Mouse (Mus musculus): ENCODE measurements around the gene Cdnf. TPM values are rescaled to one million over a fixed set of nuclear protein-coding genes. Genes with fewer than 3 reads are reported as not detected.
A peak's percentile ranks its signal among the peaks of the same experiment; 100 is the strongest.

Cdnf gene
- polyA plus RNA-seq, 1 experiment: 0.79 TPM

- Histone ChIP-seq H3K27me3 (ENCODE audit: control insufficient read depth, insufficient read depth, low read length, poor library complexity, severe bottlenecking) (no peaks in the 10 kb centered on the region), H3K4me3 (ENCODE audit: low read depth, low read length) (no peak overlapping the region), H3K9me3 (replicated peaks; ENCODE audit: control insufficient read depth, insufficient read depth, low read length, poor library complexity, severe bottlenecking) (peaks cover 27% of the 10 kb centered on the region), H3K9ac (ENCODE audit: low read depth, poor library complexity, severe bottlenecking) (no peak overlapping the region), H3K36me3 (ENCODE audit: control insufficient read depth, insufficient read depth, low read length, poor library complexity, severe bottlenecking) (peaks cover 41% of the 10 kb centered on the region), H3K27ac (ENCODE audit: insufficient read depth, low read length) (no peak overlapping the region), H3K4me1 (ENCODE audit: control insufficient read depth, insufficient read depth, low read length) (no peaks in the 10 kb centered on the region)
- no peak for TF ChIP-seq CTCF (IDR thresholded peaks at IDR 0.05; ENCODE audit: low read depth, low read length)
- TF ChIP-seq POLR2A (IDR thresholded peaks at IDR 0.05; ENCODE audit: insufficient read depth, low read length): no peak
- TF ChIP-seq EP300 (IDR thresholded peaks at IDR 0.05; ENCODE audit: insufficient read depth, low read depth, low read length): no peak
Measured at GRCm38 (mm10) chr2:3489816-3490215, 23.0 kb upstream of the Cdnf start.

GRCm38 (mm10) chr2:3493833-3494409, 18.9 kb upstream of the Cdnf start:
- H3K36me3 ChIP-seq (ENCODE audit: control insufficient read depth, insufficient read depth, low read length, poor library complexity, severe bottlenecking): peaks cover 67% of the 10 kb centered on the region
- TF ChIP-seq CTCF (IDR thresholded peaks at IDR 0.05; ENCODE audit: low read depth, low read length) (no peak), EP300 (IDR thresholded peaks at IDR 0.05; ENCODE audit: insufficient read depth, low read depth, low read length) (no peak), POLR2A (IDR thresholded peaks at IDR 0.05; ENCODE audit: insufficient read depth, low read length) (no peak)

GRCm38 (mm10) chr2:3499543-3499942, 13.3 kb upstream of the Cdnf start:
- Histone ChIP-seq H3K36me3 (ENCODE audit: control insufficient read depth, insufficient read depth, low read length, poor library complexity, severe bottlenecking) (peaks cover 55% of the 10 kb centered on the region), H3K9ac (ENCODE audit: low read depth, poor library complexity, severe bottlenecking) (no peak overlapping the region), H3K9me3 (replicated peaks; ENCODE audit: control insufficient read depth, insufficient read depth, low read length, poor library complexity, severe bottlenecking) (no peaks in the 10 kb centered on the region), H3K27ac (ENCODE audit: insufficient read depth, low read length) (no peak overlapping the region), H3K4me1 (ENCODE audit: control insufficient read depth, insufficient read depth, low read length) (no peaks in the 10 kb centered on the region), H3K4me3 (ENCODE audit: low read depth, low read length) (no peak overlapping the region), H3K27me3 (ENCODE audit: control insufficient read depth, insufficient read depth, low read length, poor library complexity, severe bottlenecking) (no peaks in the 10 kb centered on the region)
- TF ChIP-seq EP300 (IDR thresholded peaks at IDR 0.05; ENCODE audit: insufficient read depth, low read depth, low read length): no peak
- no peak for TF ChIP-seq CTCF (IDR thresholded peaks at IDR 0.05; ENCODE audit: low read depth, low read length)

More at GRCm38 (mm10) chr2:3493833-3494409, 18.9 kb upstream of the Cdnf start:
- Histone ChIP-seq H3K9ac (ENCODE audit: low read depth, poor library complexity, severe bottlenecking) (no peak overlapping the region), H3K27ac (ENCODE audit: insufficient read depth, low read length) (no peak overlapping the region), H3K9me3 (replicated peaks; ENCODE audit: control insufficient read depth, insufficient read depth, low read length, poor library complexity, severe bottlenecking) (peaks cover 22% of the 10 kb centered on the region), H3K4me1 (ENCODE audit: control insufficient read depth, insufficient read depth, low read length) (no peaks in the 10 kb centered on the region), H3K27me3 (ENCODE audit: control insufficient read depth, insufficient read depth, low read length, poor library complexity, severe bottlenecking) (no peaks in the 10 kb centered on the region), H3K4me3 (ENCODE audit: low read depth, low read length) (no peak overlapping the region)

- H3K36me3 ChIP-seq (ENCODE audit: control insufficient read depth, insufficient read depth, low read length, poor library complexity, severe bottlenecking): peaks cover 46% of the 10 kb centered on the region
- no peaks in the 10 kb centered on the region for H3K27me3 ChIP-seq (ENCODE audit: control insufficient read depth, insufficient read depth, low read length, poor library complexity, severe bottlenecking)
- H3K9ac ChIP-seq (ENCODE audit: low read depth, poor library complexity, severe bottlenecking): no peak overlapping the region
- H3K9me3 ChIP-seq (replicated peaks; ENCODE audit: control insufficient read depth, insufficient read depth, low read length, poor library complexity, severe bottlenecking): no peaks in the 10 kb centered on the region
- TF ChIP-seq POLR2A (IDR thresholded peaks at IDR 0.05; ENCODE audit: insufficient read depth, low read length) (no peak), EP300 (IDR thresholded peaks at IDR 0.05; ENCODE audit: insufficient read depth, low read depth, low read length) (no peak), CTCF (IDR thresholded peaks at IDR 0.05; ENCODE audit: low read depth, low read length) (no peak)
- no peak overlapping the region for H3K4me3 ChIP-seq (ENCODE audit: low read depth, low read length)
- H3K4me1 ChIP-seq (ENCODE audit: control insufficient read depth, insufficient read depth, low read length): no peaks in the 10 kb centered on the region
- no peak overlapping the region for H3K27ac ChIP-seq (ENCODE audit: insufficient read depth, low read length)
Measured at GRCm38 (mm10) chr2:3500886-3501285, 11.9 kb upstream of the Cdnf start.

DNA sequence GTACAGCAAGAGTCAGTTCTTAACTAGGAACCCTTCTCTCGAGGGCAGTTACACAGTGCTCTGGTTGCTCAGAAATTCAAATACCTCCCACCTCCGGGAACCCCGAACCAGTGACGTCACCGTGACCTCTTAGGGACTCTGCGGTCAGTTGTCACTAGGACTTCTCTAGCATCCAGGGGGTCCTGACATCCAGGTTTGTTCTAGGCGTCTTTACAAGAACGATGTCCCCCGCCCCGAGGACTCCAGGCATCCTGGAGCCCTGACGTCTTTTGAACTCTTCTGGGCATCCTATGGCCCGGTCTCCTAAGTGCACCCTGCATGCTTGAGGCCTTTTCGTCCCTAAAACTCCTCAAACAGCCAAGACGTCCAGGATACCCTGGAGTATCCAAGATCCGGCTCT, 754 bp upstream of the Cdnf start:
- Histone ChIP-seq H3K9me3 (replicated peaks; ENCODE audit: control insufficient read depth, insufficient read depth, low read length, poor library complexity, severe bottlenecking) (no peaks in the 10 kb centered on the region), H3K27me3 (ENCODE audit: control insufficient read depth, insufficient read depth, low read length, poor library complexity, severe bottlenecking) (no peaks in the 10 kb centered on the region), H3K4me1 (ENCODE audit: control insufficient read depth, insufficient read depth, low read length) (no peaks in the 10 kb centered on the region), H3K4me3 (ENCODE audit: low read depth, low read length) (peak overlapping the region; percentile 79), H3K27ac (ENCODE audit: insufficient read depth, low read length) (no peak overlapping the region), H3K36me3 (ENCODE audit: control insufficient read depth, insufficient read depth, low read length, poor library complexity, severe bottlenecking) (peaks cover 31% of the 10 kb centered on the region), H3K9ac (ENCODE audit: low read depth, poor library complexity, severe bottlenecking) (peak overlapping the region; percentile 80)
- TF ChIP-seq POLR2A (IDR thresholded peaks at IDR 0.05; ENCODE audit: insufficient read depth, low read length): no peak
- no peak for TF ChIP-seq EP300 (IDR thresholded peaks at IDR 0.05; ENCODE audit: insufficient read depth, low read depth, low read length)
- no peak for TF ChIP-seq CTCF (IDR thresholded peaks at IDR 0.05; ENCODE audit: low read depth, low read length)

DNA sequence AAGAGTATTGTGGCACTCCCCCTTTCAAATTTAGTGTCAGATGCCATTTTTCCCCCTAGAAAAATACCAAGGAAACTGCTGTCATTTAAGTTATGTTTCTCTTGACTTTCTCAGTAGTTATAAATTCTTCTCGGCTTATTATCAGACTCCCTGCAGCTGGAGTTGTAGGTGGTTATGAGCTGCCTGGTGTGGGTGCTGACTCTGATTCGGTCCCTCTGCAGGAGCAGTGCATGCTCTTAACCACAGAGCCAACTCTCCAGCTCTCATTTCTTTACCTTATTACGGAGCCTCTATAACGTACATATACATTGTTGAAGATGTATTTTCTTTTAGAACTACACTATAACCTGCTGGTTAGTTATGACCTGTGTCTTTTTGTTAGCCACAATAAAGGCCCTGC, 9.7 kb downstream of the Cdnf start:
- Histone ChIP-seq H3K27me3 (ENCODE audit: control insufficient read depth, insufficient read depth, low read length, poor library complexity, severe bottlenecking) (no peaks in the 10 kb centered on the region; the same call in 1 of the 2 replicates), H3K27ac (ENCODE audit: insufficient read depth, low read length) (no peak overlapping the region), H3K9me3 (replicated peaks; ENCODE audit: control insufficient read depth, insufficient read depth, low read length, poor library complexity, severe bottlenecking) (no peaks in the 10 kb centered on the region), H3K4me1 (ENCODE audit: control insufficient read depth, insufficient read depth, low read length) (no peaks in the 10 kb centered on the region), H3K4me3 (ENCODE audit: low read depth, low read length) (no peak overlapping the region), H3K9ac (ENCODE audit: low read depth, poor library complexity, severe bottlenecking) (no peak overlapping the region), H3K36me3 (ENCODE audit: control insufficient read depth, insufficient read depth, low read length, poor library complexity, severe bottlenecking) (no peaks in the 10 kb centered on the region)
- TF ChIP-seq POLR2A (IDR thresholded peaks at IDR 0.05; ENCODE audit: insufficient read depth, low read length) (no peak), CTCF (IDR thresholded peaks at IDR 0.05; ENCODE audit: low read depth, low read length) (no peak), EP300 (IDR thresholded peaks at IDR 0.05; ENCODE audit: insufficient read depth, low read depth, low read length) (no peak)
